ENCODE assay signal across 8 mouse cellular contexts in the genomic region with DNA sequence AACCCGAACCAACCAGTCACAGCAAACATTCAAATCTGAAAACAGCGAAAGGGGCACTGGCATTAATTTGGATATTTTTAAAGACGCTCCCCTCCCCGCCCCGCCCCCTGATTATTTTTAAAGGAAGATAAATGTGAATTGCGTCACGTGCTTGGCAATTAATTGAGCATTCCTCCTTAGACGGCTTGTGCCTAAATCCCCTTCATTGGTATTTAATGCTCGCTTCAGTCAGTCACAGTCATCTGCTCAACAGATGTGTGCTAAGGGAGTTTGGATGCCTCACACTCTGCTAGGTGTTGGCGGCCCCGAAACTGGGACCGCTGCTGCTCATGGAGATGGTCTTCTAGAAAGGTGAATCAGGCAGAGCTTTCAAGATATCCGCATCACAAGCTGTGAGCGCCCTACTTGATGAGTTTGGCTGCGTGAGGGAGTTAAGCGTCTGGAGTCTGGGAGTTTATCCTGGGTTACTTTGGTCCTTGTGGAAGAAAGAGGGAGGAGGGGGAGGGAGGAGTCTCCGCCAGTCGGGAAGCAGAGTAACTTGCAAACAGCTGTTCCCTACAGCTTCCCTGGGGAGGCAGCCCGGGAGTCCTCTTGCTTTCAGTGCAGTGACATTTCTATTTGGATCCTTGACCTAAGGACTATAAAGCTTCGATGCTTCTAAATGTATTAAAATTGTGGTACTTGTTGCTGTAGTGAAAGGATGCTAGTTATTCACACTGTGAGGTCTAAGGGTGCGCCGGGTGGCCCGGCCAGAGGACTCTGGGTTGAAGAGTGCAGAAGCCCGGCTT. TPM values are rescaled to one million over a fixed set of nuclear protein-coding genes. Genes with fewer than 3 reads are reported as not detected.
A peak's percentile ranks its signal among the peaks of the same experiment; 100 is the strongest.
DNase-seq lines count a peak whose midpoint lies in the region; ATAC-seq and TF ChIP-seq lines count a peak whose summit lies in the region.

No protein-coding gene starts in this region.

- 12% methylated on average over 24 of the region's 24 CpGs for WGBS in kidney, embryonic 15.5 days

- ATAC-seq in kidney, embryonic 15.5 days (replicated peaks; ENCODE audit: low FRiP score) = peak; percentile 12
- no peak for ATAC-seq in granulocyte monocyte progenitor cell, adult 5-6 weeks (replicated peaks; ENCODE audit: poor library complexity, severe bottlenecking)

- no peak for DNase-seq in testis, postnatal 14 days (ENCODE audit: low spot score)
- peak; percentile 51 for DNase-seq in gastrocnemius, postnatal 10 days
- DNase-seq in layer of hippocampus, adult 9-10 months (ENCODE audit: low spot score) = no peak
- DNase-seq in c-Kit-positive CD71-positive TER-119-positive erythroid progenitor cells, embryonic 14.5 days (ENCODE audit: low spot score) = no peak

- H3K36me3 ChIP-seq in testis, adult 2 months (ENCODE audit: control insufficient read depth, insufficient read depth, low read length) = no peaks in the 10 kb centered on the region
- no peaks in the 10 kb centered on the region for H3K36me3 ChIP-seq in kidney, embryonic 15.5 days
- no peaks in the 10 kb centered on the region for H3K36me3 ChIP-seq in myocyte (ENCODE audit: control insufficient read depth, insufficient read depth)

- H3K9ac ChIP-seq in kidney, embryonic 15.5 days = no peak overlapping the region

- peak overlapping the region; percentile 47 for H3K4me2 ChIP-seq in kidney, embryonic 15.5 days
- H3K4me2 ChIP-seq in myocyte (ENCODE audit: low read depth) = peak overlapping the region; percentile 100

- H3K79me2 ChIP-seq in myocyte (ENCODE audit: control insufficient read depth, insufficient read depth) = no peaks in the 10 kb centered on the region

- TF ChIP-seq CTCF in testis, adult 2 months (IDR thresholded peaks at IDR 0.05; ENCODE audit: control insufficient read depth, insufficient read depth, insufficient replicate concordance, low read depth, low read length) = no peak

- H3K4me3 ChIP-seq in testis, adult 2 months (ENCODE audit: control insufficient read depth, low read depth, low read length) = no peak overlapping the region
- peak overlapping the region; percentile 22; the same call in 1 of the 2 replicates for H3K4me3 ChIP-seq in kidney, embryonic 15.5 days (replicated peaks)
- peak overlapping the region; percentile 36 for H3K4me3 ChIP-seq in myocyte

- H3K9me3 ChIP-seq in kidney, embryonic 15.5 days (replicated peaks) = no peaks in the 10 kb centered on the region

- no peaks in the 10 kb centered on the region for H3K27me3 ChIP-seq in testis, adult 2 months (ENCODE audit: control insufficient read depth, insufficient read depth, low read length)
- peaks cover 6% of the 10 kb centered on the region; the same call in 1 of the 2 replicates for H3K27me3 ChIP-seq in kidney, embryonic 15.5 days
- peaks cover 2% of the 10 kb centered on the region for H3K27me3 ChIP-seq in myocyte (ENCODE audit: control insufficient read depth, insufficient read depth, insufficient read length)

- peak overlapping the region; percentile 69 for H3K27ac ChIP-seq in testis, adult 2 months (ENCODE audit: control insufficient read depth, insufficient read depth, low read depth, low read length)
- H3K27ac ChIP-seq in kidney, embryonic 15.5 days = peak overlapping the region; percentile 87

- no peak for TF ChIP-seq POLR2A in testis, adult 2 months (IDR thresholded peaks at IDR 0.05; ENCODE audit: control insufficient read depth, low read depth, low read length)
- no peak for TF ChIP-seq POLR2A in myocyte (IDR thresholded peaks at IDR 0.05; ENCODE audit: insufficient read length, low read depth)

- H3K4me1 ChIP-seq in testis, adult 2 months (ENCODE audit: control insufficient read depth, insufficient read depth, low read length) = peaks cover 4% of the 10 kb centered on the region
- H3K4me1 ChIP-seq in kidney, embryonic 15.5 days = peaks cover 75% of the 10 kb centered on the region

- H3ac ChIP-seq in myocyte (ENCODE audit: control insufficient read depth, insufficient read length) = no peak overlapping the region

TF ChIP-seq in myocyte, 11 proteins besides CTCF, POLR2A, EP300 and RAD21:
- TF ChIP-seq MYOG (IDR thresholded peaks at IDR 0.05; ENCODE audit: control insufficient read depth in 1 of 3, insufficient read depth in 1 of 3, insufficient read length in 2 of 3, low read depth in 2 of 3) (peak in 2 of 3 experiments; percentile 32 to 55), CEBPB (IDR thresholded peaks at IDR 0.05; ENCODE audit: insufficient read depth, poor library complexity, severe bottlenecking) (no peak), MYOD1 (IDR thresholded peaks at IDR 0.05; ENCODE audit: control insufficient read depth in 1 of 3, insufficient read length in 2 of 3, low read depth in 2 of 3) (peak; percentile 26 to 79 (median 73)), REST (IDR thresholded peaks at IDR 0.05; ENCODE audit: insufficient read depth, insufficient read length) (no peak), USF1 (IDR thresholded peaks at IDR 0.05; ENCODE audit: low read depth) (no peak), TCF12 (IDR thresholded peaks at IDR 0.05; ENCODE audit: insufficient read depth, poor library complexity, severe bottlenecking) (peak; percentile 44), POLR2AphosphoS2 (IDR thresholded peaks at IDR 0.05; ENCODE audit: insufficient read length, low read depth) (no peak), TCF3 (IDR thresholded peaks at IDR 0.05; ENCODE audit: insufficient read length, low read depth) (no peak), SRF (IDR thresholded peaks at IDR 0.05; ENCODE audit: control insufficient read depth, insufficient read length, low read depth) (no peak)

RNA-seq across cellular contexts. Expression of a gene that starts 3.8 kb away (rescaled TPM):
- 16.3 and 17.0 TPM in 2 replicates for polyA plus RNA-seq in testis, adult 2 months (2012; rRNA removed)
- total RNA-seq in gastrocnemius, postnatal 10 days (2021) = 10 to 100 TPM; 34.5 to 42.6 TPM
- 57.5 and 58.8 TPM in 2 replicates for polyA plus RNA-seq in kidney, embryonic 15.5 days (2015; fragmentation: Nextera tagmentation; extraction: Ambion mirVana)
- polyA plus RNA-seq in myocyte (2012; fragmentation: generic; extraction: Trizol) = 52.7 TPM
- total RNA-seq in granulocyte monocyte progenitor cell, adult 5-6 weeks (2014; fragmentation: Nextera tagmentation) = 97.0 and 99.2 TPM in 2 replicates
- 67.6 and 71.6 TPM in 2 replicates for total RNA-seq in granulocyte monocyte progenitor cell, adult 5-6 weeks (2017)

RNA-seq across cellular contexts. Expression of a gene that starts 14.4 kb away (rescaled TPM):
- 16.1 and 16.3 TPM in 2 replicates for polyA plus RNA-seq in testis, adult 2 months (2012; rRNA removed)
- 1 to 10 TPM; 7.4 to 8.5 TPM for total RNA-seq in gastrocnemius, postnatal 10 days (2021)
- 23.0 and 29.7 TPM in 2 replicates for polyA plus RNA-seq in kidney, embryonic 15.5 days (2015; fragmentation: Nextera tagmentation; extraction: Ambion mirVana)
- 1.2 TPM for polyA plus RNA-seq in myocyte (2012; fragmentation: generic; extraction: Trizol)
- 8.4 and 33.0 TPM in 2 replicates for total RNA-seq in granulocyte monocyte progenitor cell, adult 5-6 weeks (2014; fragmentation: Nextera tagmentation)
- total RNA-seq in granulocyte monocyte progenitor cell, adult 5-6 weeks (2017) = 11.9 and 19.1 TPM in 2 replicates

RNA-seq across cellular contexts. Expression of a gene that starts 51.0 kb away (rescaled TPM):
- polyA plus RNA-seq in testis, adult 2 months (2012; rRNA removed) = 0.89 and 1.1 TPM in 2 replicates
- total RNA-seq in gastrocnemius, postnatal 10 days (2021) = under 1 TPM; 0.56 to 0.82 TPM
- 0.36 and 0.85 TPM in 2 replicates for polyA plus RNA-seq in kidney, embryonic 15.5 days (2015; fragmentation: Nextera tagmentation; extraction: Ambion mirVana)
- polyA plus RNA-seq in myocyte (2012; fragmentation: generic; extraction: Trizol) = 0.01 TPM
- total RNA-seq in granulocyte monocyte progenitor cell, adult 5-6 weeks (2014; fragmentation: Nextera tagmentation) = 0.53 and 2.8 TPM in 2 replicates
- total RNA-seq in granulocyte monocyte progenitor cell, adult 5-6 weeks (2017) = 1.7 and 2.2 TPM in 2 replicates
